Mouse (Mus musculus): Measurements from ENCODE around the gene Nxn. TPM values are rescaled to one million over a fixed set of nuclear protein-coding genes. Genes with fewer than 3 reads are reported as not detected.

Nxn gene
- polyA plus RNA-seq, 1 experiment from 2014 or later: 2.6 TPM

DNA sequence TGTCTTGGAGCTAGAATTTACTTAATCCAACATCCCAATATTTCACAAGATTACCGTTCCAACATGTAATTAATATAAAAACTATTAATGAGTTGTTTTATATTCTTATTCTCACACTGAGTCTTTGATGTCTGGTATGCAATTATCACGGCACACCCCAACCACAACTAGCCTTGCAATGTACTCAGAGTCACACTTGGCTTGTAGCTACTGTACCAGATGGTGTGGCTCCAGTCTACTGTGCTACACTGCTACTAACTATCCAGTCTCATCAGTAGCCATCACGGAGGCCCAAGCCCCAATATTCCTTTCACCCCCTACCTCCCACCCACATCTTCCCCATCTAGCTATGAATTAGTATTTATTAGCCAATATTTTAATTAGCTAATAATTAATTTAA, 22.5 kb downstream of the Nxn start:
- no peak overlapping the region for H3K4me3 ChIP-seq (ENCODE audit: low read depth, low read length)
- H3K27me3 ChIP-seq (ENCODE audit: insufficient read depth, low read length): no peaks in the 10 kb centered on the region
- no peak overlapping the region for H3K9ac ChIP-seq (replicated peaks)
- ATAC-seq: no peak
- no peak overlapping the region for H3K4me2 ChIP-seq (ENCODE audit: low read depth, low read length)
- 76% methylated on average over 3 of the region's 3 CpGs for WGBS (ENCODE audit: insufficient replicate concordance)
- H3K4me1 ChIP-seq (ENCODE audit: insufficient read depth): peaks cover 3% of the 10 kb centered on the region; the same call in 1 of the 2 replicates
- no peaks in the 10 kb centered on the region for H3K36me3 ChIP-seq (replicated peaks; ENCODE audit: insufficient read depth, low read length)
- no peak for TF ChIP-seq EP300 (IDR thresholded peaks at IDR 0.05; ENCODE audit: low read depth)
- TF ChIP-seq CTCF (IDR thresholded peaks at IDR 0.05; ENCODE audit: low read depth): no peak
- no peak overlapping the region for H3K27ac ChIP-seq (ENCODE audit: low read depth)
- no peaks in the 10 kb centered on the region for H3K9me3 ChIP-seq (ENCODE audit: low read length)
- no peak for DNase-seq

DNA sequence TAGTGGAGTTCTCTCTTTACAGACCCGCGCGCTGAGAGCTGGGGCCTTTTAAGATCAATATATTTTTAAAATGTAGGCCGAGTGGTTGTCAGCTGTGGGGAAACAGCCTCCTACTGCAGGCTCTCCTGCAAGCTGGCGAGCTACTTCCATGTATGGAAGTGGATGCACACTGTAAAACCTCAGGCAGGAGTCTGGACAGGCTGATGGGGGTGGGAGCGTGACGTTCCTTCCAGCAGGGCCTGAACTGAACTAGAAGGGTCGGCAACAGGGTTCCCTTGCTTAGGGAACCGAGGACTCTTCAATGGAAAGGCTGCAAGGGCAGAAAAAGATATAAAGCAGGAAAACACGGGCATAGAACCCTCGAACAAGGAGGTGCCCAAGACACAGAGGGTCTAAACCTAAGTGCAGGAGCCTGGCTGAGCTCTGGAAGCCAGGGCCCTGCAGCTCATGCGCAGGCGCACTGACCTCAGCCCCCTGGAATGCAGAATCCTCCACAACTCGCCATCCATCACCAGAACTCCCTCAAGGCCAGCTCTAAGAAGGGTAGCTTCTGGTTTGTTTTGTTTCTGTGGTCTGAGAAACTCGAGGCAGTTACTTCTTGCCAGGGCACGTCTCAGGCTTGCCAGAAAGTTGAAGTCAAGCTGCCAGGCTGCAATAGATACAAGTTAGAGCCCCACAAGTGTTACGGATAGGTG, 24.3 kb downstream of the Nxn start:
- Histone ChIP-seq H3K9ac (replicated peaks) (no peak overlapping the region), H3K4me2 (ENCODE audit: low read depth, low read length) (no peak overlapping the region), H3K9me3 (ENCODE audit: low read length) (no peaks in the 10 kb centered on the region), H3K27ac (ENCODE audit: low read depth) (no peak overlapping the region), H3K36me3 (replicated peaks; ENCODE audit: insufficient read depth, low read length) (no peaks in the 10 kb centered on the region), H3K4me1 (ENCODE audit: insufficient read depth) (no peaks in the 10 kb centered on the region; the same call in 1 of the 2 replicates), H3K27me3 (ENCODE audit: insufficient read depth, low read length) (no peaks in the 10 kb centered on the region), H3K4me3 (ENCODE audit: low read depth, low read length) (no peak overlapping the region)
- TF ChIP-seq EP300 (IDR thresholded peaks at IDR 0.05; ENCODE audit: low read depth): no peak
- no peak for TF ChIP-seq CTCF (IDR thresholded peaks at IDR 0.05; ENCODE audit: low read depth)
- no peak for ATAC-seq
- no peak for DNase-seq
- 66% methylated on average over 17 of the region's 17 CpGs for WGBS (ENCODE audit: insufficient replicate concordance)

DNA sequence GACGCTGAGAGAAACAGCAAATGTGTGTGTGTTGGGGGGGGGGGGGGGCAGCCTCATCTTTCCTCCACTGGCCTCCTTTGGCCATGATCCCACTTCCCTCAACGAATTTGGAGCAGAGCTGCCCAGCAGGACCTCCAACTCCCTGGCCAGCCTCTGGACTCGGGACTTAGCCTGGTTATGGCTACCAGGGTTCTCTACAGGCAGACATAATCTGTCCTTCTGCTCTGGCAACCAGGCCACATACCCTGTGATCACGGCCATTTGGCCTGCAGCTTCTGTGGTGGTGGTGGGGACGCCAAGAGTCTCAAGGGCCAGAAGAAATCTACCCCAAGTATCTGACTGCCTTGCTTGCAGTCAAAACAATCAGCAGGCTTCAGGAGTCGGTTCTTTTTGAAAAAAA, 26.4 kb downstream of the Nxn start:
- no peak for ATAC-seq
- H3K27ac ChIP-seq (ENCODE audit: low read depth): no peak overlapping the region
- no peak for TF ChIP-seq CTCF (IDR thresholded peaks at IDR 0.05; ENCODE audit: low read depth)
- no peak for TF ChIP-seq EP300 (IDR thresholded peaks at IDR 0.05; ENCODE audit: low read depth)
- H3K4me2 ChIP-seq (ENCODE audit: low read depth, low read length): no peak overlapping the region
- 64% methylated on average over 6 of the region's 6 CpGs for WGBS (ENCODE audit: insufficient replicate concordance)
- no peaks in the 10 kb centered on the region for H3K4me1 ChIP-seq (ENCODE audit: insufficient read depth)
- H3K4me3 ChIP-seq (ENCODE audit: low read depth, low read length): no peak overlapping the region
- no peaks in the 10 kb centered on the region for H3K36me3 ChIP-seq (replicated peaks; ENCODE audit: insufficient read depth, low read length)
- no peak overlapping the region for H3K9ac ChIP-seq (replicated peaks)
- DNase-seq: no peak
- no peaks in the 10 kb centered on the region for H3K9me3 ChIP-seq (ENCODE audit: low read length)
- no peaks in the 10 kb centered on the region for H3K27me3 ChIP-seq (ENCODE audit: insufficient read depth, low read length)

DNA sequence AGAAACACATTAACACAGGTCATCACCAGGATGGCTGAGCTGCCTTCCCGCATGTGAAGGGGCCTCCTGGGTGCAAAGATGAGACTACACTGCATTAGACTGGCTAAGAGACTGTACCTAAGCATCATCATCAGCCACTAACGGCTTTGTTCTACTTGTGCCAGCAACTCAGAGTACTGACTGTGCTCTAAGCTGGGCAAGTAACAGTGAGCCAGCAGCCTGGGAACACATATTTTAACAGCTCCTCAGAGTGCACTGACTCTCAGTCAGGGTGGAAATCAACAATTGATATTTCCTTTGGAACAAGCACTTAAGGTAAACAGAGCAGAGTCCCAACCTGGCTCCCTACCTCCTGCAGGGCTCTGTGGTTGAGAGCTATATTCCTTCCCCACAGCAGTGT, 26.8 kb downstream of the Nxn start:
- no peak for ATAC-seq
- Histone ChIP-seq H3K9ac (replicated peaks) (no peak overlapping the region), H3K27me3 (ENCODE audit: insufficient read depth, low read length) (no peaks in the 10 kb centered on the region), H3K4me1 (ENCODE audit: insufficient read depth) (no peaks in the 10 kb centered on the region), H3K4me2 (ENCODE audit: low read depth, low read length) (no peak overlapping the region), H3K27ac (ENCODE audit: low read depth) (no peak overlapping the region), H3K4me3 (ENCODE audit: low read depth, low read length) (no peak overlapping the region), H3K36me3 (replicated peaks; ENCODE audit: insufficient read depth, low read length) (no peaks in the 10 kb centered on the region), H3K9me3 (ENCODE audit: low read length) (no peaks in the 10 kb centered on the region)
- TF ChIP-seq CTCF (IDR thresholded peaks at IDR 0.05; ENCODE audit: low read depth): no peak
- TF ChIP-seq EP300 (IDR thresholded peaks at IDR 0.05; ENCODE audit: low read depth): no peak
- 77% methylated on average over 2 of the region's 2 CpGs for WGBS (ENCODE audit: insufficient replicate concordance)
- no peak for DNase-seq

DNA sequence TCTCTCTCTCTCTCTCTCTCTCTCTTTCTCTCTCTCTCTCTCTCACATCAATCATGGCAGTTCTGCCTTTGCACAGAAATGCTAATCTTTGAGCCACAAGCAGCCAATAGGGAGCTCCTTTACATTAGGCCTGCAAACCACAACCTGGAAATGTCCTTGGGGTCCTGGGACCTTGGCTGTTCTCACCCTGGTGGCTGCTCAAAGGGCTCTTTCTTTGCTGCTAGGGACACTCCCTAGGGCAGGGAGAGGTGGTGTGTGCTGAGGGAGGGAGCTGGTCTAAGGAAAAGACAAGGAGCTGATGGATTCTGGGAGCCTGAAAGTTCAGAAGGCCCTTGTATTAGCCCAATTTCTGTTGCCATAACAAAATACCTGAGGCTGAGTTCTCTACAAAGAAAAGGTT, 28.4 kb downstream of the Nxn start:
- Histone ChIP-seq H3K4me1 (ENCODE audit: insufficient read depth) (no peaks in the 10 kb centered on the region), H3K4me2 (ENCODE audit: low read depth, low read length) (no peak overlapping the region), H3K27me3 (ENCODE audit: insufficient read depth, low read length) (no peaks in the 10 kb centered on the region), H3K9ac (replicated peaks) (no peak overlapping the region), H3K27ac (ENCODE audit: low read depth) (no peak overlapping the region), H3K4me3 (ENCODE audit: low read depth, low read length) (no peak overlapping the region), H3K9me3 (ENCODE audit: low read length) (no peaks in the 10 kb centered on the region), H3K36me3 (replicated peaks; ENCODE audit: insufficient read depth, low read length) (no peaks in the 10 kb centered on the region)
- no peak for TF ChIP-seq EP300 (IDR thresholded peaks at IDR 0.05; ENCODE audit: low read depth)
- ATAC-seq (no peak), DNase-seq (no peak)

DNA sequence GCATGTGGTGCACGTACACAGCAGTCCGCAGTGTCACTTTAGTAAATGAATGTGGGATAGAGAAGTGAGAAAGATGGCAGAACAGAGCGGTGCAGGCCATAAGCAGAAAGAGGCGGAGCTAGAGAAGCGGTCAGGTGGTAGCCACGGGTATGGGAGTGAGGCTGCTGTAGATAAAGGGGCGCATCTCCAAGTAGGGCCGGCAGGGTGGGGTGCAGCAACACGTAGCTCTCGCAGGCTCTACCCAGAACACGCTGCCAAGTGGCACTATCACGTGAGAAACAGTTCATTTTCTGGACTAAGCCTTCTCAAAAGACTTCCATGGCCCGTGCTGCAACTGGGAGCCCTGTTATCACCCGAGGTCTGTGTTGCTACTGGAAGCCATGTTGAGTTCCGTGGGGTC, 32.2 kb downstream of the Nxn start:
- ATAC-seq (no peak), DNase-seq (no peak)
- Histone ChIP-seq H3K9ac (replicated peaks) (no peak overlapping the region), H3K4me1 (ENCODE audit: insufficient read depth) (no peaks in the 10 kb centered on the region), H3K27ac (ENCODE audit: low read depth) (no peak overlapping the region), H3K4me3 (ENCODE audit: low read depth, low read length) (no peak overlapping the region), H3K27me3 (ENCODE audit: insufficient read depth, low read length) (no peaks in the 10 kb centered on the region), H3K36me3 (replicated peaks; ENCODE audit: insufficient read depth, low read length) (no peaks in the 10 kb centered on the region), H3K4me2 (ENCODE audit: low read depth, low read length) (no peak overlapping the region), H3K9me3 (ENCODE audit: low read length) (no peaks in the 10 kb centered on the region)
- TF ChIP-seq EP300 (IDR thresholded peaks at IDR 0.05; ENCODE audit: low read depth) (no peak), CTCF (IDR thresholded peaks at IDR 0.05; ENCODE audit: low read depth) (no peak)
- WGBS (ENCODE audit: insufficient replicate concordance): 77% methylated on average over 15 of the region's 15 CpGs

DNA sequence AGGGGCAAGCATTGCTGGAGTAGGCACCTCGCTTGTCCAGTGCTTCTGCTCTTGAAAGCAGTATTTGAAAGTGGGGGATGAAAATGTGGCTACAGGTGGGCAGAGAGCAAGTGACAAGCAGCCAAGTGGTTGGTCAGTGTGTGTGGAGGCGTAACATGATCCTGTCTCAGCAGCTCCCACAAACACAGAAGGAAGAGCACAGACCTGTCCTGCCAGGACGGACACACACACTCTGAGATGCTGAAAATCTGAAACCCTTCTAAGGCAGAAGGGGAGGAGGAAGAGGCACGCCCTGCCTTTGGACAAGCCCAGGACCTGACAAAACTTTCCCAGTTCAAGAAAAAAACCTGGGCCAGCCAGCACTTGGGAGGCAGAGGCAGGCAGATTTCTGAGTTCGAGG, 34.9 kb downstream of the Nxn start:
- Histone ChIP-seq H3K36me3 (replicated peaks; ENCODE audit: insufficient read depth, low read length) (no peaks in the 10 kb centered on the region), H3K4me3 (ENCODE audit: low read depth, low read length) (no peak overlapping the region), H3K4me2 (ENCODE audit: low read depth, low read length) (no peak overlapping the region), H3K4me1 (ENCODE audit: insufficient read depth) (no peaks in the 10 kb centered on the region), H3K27ac (ENCODE audit: low read depth) (no peak overlapping the region), H3K9ac (replicated peaks) (no peak overlapping the region), H3K9me3 (ENCODE audit: low read length) (no peaks in the 10 kb centered on the region), H3K27me3 (ENCODE audit: insufficient read depth, low read length) (no peaks in the 10 kb centered on the region)
- TF ChIP-seq EP300 (IDR thresholded peaks at IDR 0.05; ENCODE audit: low read depth): no peak
- no peak for TF ChIP-seq CTCF (IDR thresholded peaks at IDR 0.05; ENCODE audit: low read depth)
- ATAC-seq (no peak), DNase-seq (no peak)
- 75% methylated on average over 5 of the region's 5 CpGs for WGBS (ENCODE audit: insufficient replicate concordance)
